Mouse (Mus musculus) embryonic facial prominence, embryonic 15.5 days (tissue): ENCODE data around the gene Gm20219. TPM values are rescaled to one million over a fixed set of nuclear protein-coding genes. Genes with fewer than 3 reads are reported as not detected.
"Not testable (repeated sequence)": the region's sequence is repeated elsewhere in the genome, so short reads cannot be mapped to it uniquely, and the experiment has no call there.

Experiments
- ATAC-seq: fragments of 200-750 bp; cut with Nextera tagmentation; 2 replicates; pipeline ENCODE4 v1.8.0; 2017; ENCODE audit warnings: low read depth, moderate TSS enrichment; ENCODE audit not compliant: insufficient number of reproducible peaks, low FRiP score, low TSS enrichment
- H3K27ac ChIP-seq: fragments of 300-500 bp; sonication (generic); replicated peaks from 2 replicates; pipeline ENCODE4 v1.5.1; 2015; ENCODE audit warnings: mild to moderate bottlenecking, inconsistent platforms
- H3K27me3 ChIP-seq: fragments of 300-500 bp; sonication (generic); 2 replicates; pipeline ENCODE4 v1.6.1; 2015; ENCODE audit warnings: inconsistent platforms
- H3K36me3 ChIP-seq: fragments of 300-500 bp; sonication (generic); 2 replicates; pipeline ENCODE4 v1.6.1; 2015; ENCODE audit warnings: mild to moderate bottlenecking, inconsistent platforms
- H3K4me1 ChIP-seq: fragments of 300-500 bp; sonication (generic); 2 replicates; pipeline ENCODE4 v1.6.1; 2015; ENCODE audit warnings: inconsistent platforms
- H3K4me2 ChIP-seq: fragments of 300-500 bp; sonication (generic); replicated peaks from 2 replicates; pipeline ENCODE4 v1.6.1; 2015; ENCODE audit warnings: mild to moderate bottlenecking, inconsistent platforms
- H3K4me3 ChIP-seq: fragments of 300-500 bp; sonication (generic); replicated peaks from 2 replicates; pipeline ENCODE4 v1.5.1; 2015; ENCODE audit warnings: mild to moderate bottlenecking, inconsistent platforms
- H3K9ac ChIP-seq: fragments of 300-500 bp; sonication (generic); 2 replicates; pipeline ENCODE4 v1.6.1; 2015; ENCODE audit warnings: inconsistent platforms
- H3K9me3 ChIP-seq: fragments of 300-500 bp; sonication (generic); replicated peaks from 2 replicates; pipeline ENCODE4 v1.6.1; 2016; ENCODE audit warnings: inconsistent platforms
- WGBS: fragments of 180-500 bp; shearing (Covaris S2); methylation state at CpG from one replicate; pipeline ENCODE4 v1.1.7; 2015; 5-methylcytosine and 5-hydroxymethylcytosine counted together
- polyA plus RNA-seq: library from polyadenylated mRNA; unstranded; fragments of >200 nt; fragmentation: Nextera tagmentation; extraction: Ambion mirVana; gene quantifications from 2 replicates; pipeline ENCODE4 v1.2.1, GENCODE M21; 2015

The Gm20219 gene
- polyA plus RNA-seq, 1 experiment from 2014 or later = 16.5 TPM

DNA sequence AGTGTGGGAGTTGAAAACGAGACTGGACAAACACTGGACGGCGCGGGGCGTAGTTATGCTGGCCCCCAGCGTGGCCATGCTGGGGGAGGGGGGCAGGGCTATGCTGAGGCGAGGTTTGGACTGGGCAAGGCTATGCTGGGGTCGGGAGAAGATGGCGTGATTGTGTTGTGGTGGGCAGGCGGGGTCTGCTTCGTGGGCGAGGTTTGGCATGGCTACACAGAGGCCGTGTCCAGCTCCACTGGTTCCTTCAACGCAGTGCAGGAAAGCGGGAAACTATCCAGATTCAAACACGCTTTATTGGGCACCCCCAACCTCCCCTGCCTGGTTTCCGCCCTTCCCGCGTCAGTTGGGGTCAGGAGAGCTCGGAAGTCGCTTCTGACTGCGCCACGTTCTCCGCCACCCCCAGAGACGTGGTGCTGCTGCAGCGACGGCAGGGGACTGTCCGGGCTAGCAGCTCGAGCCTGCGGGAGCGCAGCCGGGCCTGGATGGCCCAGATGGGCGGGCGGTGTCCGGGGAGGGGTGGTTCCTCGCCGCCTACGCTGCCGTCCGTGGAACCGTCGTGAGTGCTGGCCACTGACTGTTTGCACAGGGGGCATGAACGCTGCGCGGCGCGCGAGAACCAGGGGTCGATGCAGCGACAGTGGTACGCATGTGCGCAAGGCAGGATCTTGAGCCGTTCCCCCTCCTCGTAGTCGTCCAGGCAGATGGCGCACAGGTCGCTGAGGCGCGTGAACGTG, 43.0 kb downstream of the Gm20219 start:
- H3K9me3 ChIP-seq = no peaks in the 10 kb centered on the region
- H3K4me1 ChIP-seq = peaks cover 52% of the 10 kb centered on the region
- H3K27ac ChIP-seq = no peak overlapping the region
- no peaks in the 10 kb centered on the region for H3K36me3 ChIP-seq
- no peak for ATAC-seq
- WGBS = 6% methylated on average over 60 of the region's 60 CpGs
- peak overlapping the region; percentile 26 for H3K4me3 ChIP-seq
- peaks cover 58% of the 10 kb centered on the region for H3K27me3 ChIP-seq
- peak overlapping the region; percentile 56 for H3K4me2 ChIP-seq
- H3K9ac ChIP-seq = no peak overlapping the region

DNA sequence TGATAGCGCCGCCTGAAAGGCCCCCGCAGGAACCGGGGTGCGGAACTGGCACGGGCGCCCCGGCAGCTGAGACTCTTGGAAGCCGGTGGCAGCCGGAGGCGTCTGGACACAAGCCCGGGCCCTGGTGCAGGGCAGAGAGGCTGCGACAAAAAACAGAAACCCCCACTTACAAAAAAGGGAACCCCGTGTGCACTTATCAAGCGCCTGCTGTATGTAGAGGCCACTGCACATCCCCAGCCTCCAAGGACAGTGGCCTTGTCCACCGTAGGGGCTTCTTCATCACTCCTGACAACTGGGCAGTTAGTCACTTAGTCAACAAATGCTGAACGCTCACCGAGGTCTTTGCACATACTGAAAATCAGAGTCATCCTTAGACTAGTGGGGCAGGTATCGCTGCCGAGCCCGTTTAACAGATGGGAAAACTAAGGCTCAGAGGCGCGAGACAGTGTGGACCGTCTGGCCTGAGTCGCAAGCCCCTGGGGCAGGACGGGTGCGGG, 43.7 kb downstream of the Gm20219 start:
- H3K27me3 ChIP-seq = peaks cover 58% of the 10 kb centered on the region
- no peak for ATAC-seq
- no peak overlapping the region for H3K9ac ChIP-seq
- no peaks in the 10 kb centered on the region for H3K9me3 ChIP-seq
- WGBS = 27% methylated on average over 27 of the region's 27 CpGs
- peak overlapping the region; percentile 4 for H3K4me3 ChIP-seq
- H3K36me3 ChIP-seq = no peaks in the 10 kb centered on the region
- no peak overlapping the region for H3K27ac ChIP-seq
- H3K4me1 ChIP-seq = peaks cover 46% of the 10 kb centered on the region
- H3K4me2 ChIP-seq = peak overlapping the region; percentile 56; the same call in 1 of the 2 replicates

DNA sequence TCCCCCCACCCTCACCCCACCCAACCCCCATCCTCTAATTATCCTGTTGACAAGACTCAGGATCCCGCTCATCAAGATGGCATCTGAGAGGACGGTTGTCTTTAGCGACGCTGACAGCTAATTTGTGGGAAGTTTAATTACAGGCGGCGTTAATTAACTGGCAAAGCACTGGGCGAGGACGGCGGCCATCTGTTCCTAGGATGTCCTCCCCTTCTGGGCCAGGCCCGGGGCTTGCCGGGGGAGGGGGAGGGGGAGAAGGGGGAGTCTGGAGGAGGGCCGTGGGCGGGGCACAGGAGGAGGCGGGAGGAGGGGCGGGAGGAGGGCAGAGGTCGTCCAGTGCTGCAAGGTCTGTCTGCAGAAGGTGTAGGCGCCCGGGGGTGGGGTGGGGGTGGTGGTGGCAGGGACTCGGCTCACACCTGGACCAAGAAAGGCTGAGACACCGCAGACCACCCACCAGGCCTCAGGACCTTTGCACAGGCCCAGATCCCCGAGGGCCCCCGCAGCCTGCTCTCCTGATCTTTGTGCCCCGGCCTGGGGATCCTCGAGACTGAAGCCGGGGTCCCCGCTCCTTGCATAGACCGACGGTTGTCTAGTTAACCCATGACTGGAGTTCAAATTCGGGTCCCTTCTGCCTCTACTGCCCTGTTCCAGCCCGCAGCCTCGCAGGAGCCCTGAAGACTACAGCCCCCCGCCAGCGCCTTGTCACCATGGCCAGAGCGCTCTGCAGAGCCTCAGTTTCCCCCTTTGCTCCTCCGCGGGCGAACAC, 44.3 kb downstream of the Gm20219 start:
- peaks cover 58% of the 10 kb centered on the region for H3K27me3 ChIP-seq

DNA sequence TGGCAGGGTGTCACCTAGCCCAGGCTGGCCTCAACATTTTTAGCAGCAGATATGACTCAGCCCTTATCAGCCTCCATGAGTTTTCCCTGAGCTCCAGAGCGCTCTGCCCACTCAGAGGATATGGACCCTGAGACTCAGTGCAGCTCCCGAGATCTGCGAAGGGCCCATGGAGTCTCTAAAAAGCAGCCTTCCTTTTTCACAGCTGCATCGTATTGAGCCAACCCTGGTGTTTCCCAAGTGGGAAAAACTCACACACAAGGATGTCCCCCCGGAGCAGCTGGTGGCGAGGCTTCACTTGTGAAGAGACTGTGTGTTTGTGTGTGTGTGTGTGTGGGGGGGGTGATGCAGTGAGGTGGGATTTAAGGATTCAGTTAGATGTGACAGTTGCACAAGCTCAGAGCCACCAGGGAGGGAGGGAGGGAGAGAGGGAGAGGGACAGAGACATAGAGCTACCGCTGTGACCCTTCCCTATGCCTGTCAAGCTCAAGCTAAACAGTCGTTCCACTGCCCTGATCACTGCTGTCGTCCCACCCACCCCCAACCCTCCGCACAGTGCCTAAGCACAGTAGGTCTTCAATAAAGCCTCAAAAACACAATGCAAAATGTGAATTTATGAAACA, 45.1 kb downstream of the Gm20219 start:
- Histone ChIP-seq H3K9ac (no peak overlapping the region), H3K4me3 (no peak overlapping the region), H3K27ac (no peak overlapping the region), H3K27me3 (peaks cover 54% of the 10 kb centered on the region), H3K4me2 (no peak overlapping the region), H3K9me3 (no peaks in the 10 kb centered on the region), H3K36me3 (no peaks in the 10 kb centered on the region), H3K4me1 (peaks cover 40% of the 10 kb centered on the region)
- 40% methylated on average over 10 of the region's 10 CpGs for WGBS
- ATAC-seq = no peak

More for the DNA sequence above, 44.3 kb downstream of the Gm20219 start:
- ATAC-seq = no peak
- Histone ChIP-seq H3K27ac (no peak overlapping the region), H3K4me1 (peaks cover 40% of the 10 kb centered on the region), H3K4me3 (peak overlapping the region; percentile 4; the same call in 1 of the 2 replicates), H3K9ac (no peak overlapping the region), H3K36me3 (no peaks in the 10 kb centered on the region), H3K4me2 (peak overlapping the region; percentile 15; the same call in 1 of the 2 replicates), H3K9me3 (no peaks in the 10 kb centered on the region)
- WGBS = 3% methylated on average over 32 of the region's 37 CpGs

DNA sequence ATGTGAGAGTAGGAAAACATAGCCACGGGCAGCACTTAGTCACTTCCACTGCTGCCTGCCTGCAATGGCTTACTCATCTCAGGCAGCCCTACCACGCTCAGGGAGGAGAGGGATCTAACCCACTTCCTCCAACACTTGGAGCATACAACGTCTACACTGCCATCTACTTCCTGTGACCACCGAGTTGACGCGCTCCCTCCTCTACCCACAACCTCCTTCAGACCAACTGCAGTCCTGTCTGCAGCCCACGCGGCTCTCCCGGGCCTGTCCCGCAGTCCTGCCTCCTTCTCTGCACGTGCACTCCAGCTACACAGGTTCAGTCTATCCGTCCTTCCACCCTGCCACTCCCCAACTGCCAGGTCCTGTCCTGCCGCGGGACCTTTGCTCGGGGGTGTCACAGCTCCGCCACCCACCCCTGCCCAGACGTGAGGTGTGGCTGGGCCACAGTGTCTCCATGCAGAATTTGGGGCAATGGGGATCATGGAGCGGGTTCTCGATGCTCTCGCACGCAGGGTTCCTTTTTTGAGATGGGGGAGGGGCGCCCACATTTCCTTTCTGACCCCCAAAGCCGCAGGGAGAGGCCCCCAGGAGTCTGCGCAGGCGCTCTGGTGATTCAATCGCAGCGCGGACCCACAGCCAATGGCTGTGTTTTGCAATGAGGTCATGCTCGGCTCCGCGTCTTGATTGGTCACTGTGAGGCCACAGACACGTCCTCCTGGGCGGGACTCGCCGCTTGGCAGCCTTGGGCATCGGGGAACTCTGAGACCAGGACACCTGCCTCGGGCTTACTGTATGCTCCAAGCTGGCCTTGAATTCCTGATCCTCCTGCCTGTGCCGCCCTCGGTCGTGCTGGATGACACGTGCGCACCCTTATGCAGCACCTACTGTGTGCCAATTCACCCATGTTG, 46.8 kb downstream of the Gm20219 start:
- peak overlapping the region; percentile 56 for H3K9ac ChIP-seq
- no peaks in the 10 kb centered on the region for H3K36me3 ChIP-seq
- H3K4me2 ChIP-seq = peak overlapping the region; percentile 97
- under 1% methylated on average over 42 of the region's 42 CpGs for WGBS
- peaks cover 40% of the 10 kb centered on the region for H3K27me3 ChIP-seq
- peak; percentile 95 for ATAC-seq
- peak overlapping the region; percentile 93 for H3K27ac ChIP-seq
- peak overlapping the region; percentile 59 for H3K4me3 ChIP-seq
- peaks cover 42% of the 10 kb centered on the region for H3K4me1 ChIP-seq
- no peaks in the 10 kb centered on the region for H3K9me3 ChIP-seq

DNA sequence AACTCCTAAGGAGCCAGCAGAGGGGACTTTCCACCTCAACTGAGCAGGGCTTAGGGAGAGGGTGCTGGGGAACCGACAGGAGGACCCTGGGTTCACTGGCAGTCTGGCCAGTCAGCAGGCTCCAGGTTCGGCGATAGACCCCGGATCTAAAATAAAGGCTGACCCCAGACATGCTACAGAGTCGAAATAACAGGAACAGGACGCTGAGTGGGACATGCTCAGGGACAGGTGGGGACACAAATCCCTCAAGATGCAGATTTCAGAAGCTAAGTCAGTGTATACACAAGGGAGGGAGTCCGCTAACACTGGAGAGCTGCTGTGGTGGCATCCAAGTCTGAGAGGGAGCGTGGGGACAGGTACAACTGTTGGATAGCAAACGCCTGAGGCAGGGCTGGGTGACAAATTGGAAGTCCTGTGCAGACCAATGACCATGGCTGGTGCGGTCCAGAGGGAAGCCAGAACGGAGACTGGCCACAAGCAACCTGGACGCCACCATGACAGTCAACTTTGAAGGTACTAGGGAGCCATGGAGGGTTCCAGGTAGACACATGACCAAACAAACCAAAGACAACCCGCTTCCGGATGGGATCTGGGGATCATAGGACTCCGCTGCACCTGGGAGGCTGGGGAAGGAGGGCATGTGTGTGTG, 47.6 kb downstream of the Gm20219 start:
- no peak for ATAC-seq
- peaks cover 41% of the 10 kb centered on the region for H3K4me1 ChIP-seq
- peak overlapping the region; percentile 93; the same call in 1 of the 2 replicates for H3K27ac ChIP-seq
- no peaks in the 10 kb centered on the region for H3K9me3 ChIP-seq
- peaks cover 31% of the 10 kb centered on the region for H3K27me3 ChIP-seq
- H3K9ac ChIP-seq = no peak overlapping the region
- WGBS = 54% methylated on average over 15 of the region's 15 CpGs
- no peaks in the 10 kb centered on the region for H3K36me3 ChIP-seq
- H3K4me3 ChIP-seq = peak overlapping the region; percentile 59
- peak overlapping the region; percentile 97 for H3K4me2 ChIP-seq

DNA sequence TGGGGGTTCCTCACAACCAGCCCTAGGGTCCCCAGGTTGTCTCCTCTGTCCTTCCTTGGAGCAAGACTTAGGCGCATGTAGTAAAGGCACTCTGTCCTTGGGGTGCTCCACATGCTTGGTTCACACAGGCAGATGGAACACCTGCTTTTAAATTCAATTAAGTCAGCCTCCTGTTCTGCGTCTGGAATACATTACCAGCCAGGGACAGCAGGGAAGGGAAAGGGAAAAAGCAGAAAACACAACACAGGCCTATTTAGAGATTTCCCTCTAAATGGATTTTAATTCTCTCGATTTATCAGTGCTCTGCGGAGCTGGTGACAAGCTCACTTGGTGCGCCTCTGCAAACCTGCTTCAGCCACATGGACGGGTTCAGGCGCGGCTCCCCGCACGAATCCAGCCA, 48.8 kb downstream of the Gm20219 start:
- H3K9me3 ChIP-seq = no peaks in the 10 kb centered on the region
- H3K4me2 ChIP-seq = no peak overlapping the region
- no peak overlapping the region for H3K4me3 ChIP-seq
- H3K9ac ChIP-seq = no peak overlapping the region
- ATAC-seq = no peak
- H3K27ac ChIP-seq = no peak overlapping the region
- H3K27me3 ChIP-seq = peaks cover 20% of the 10 kb centered on the region
- H3K36me3 ChIP-seq = no peaks in the 10 kb centered on the region
- WGBS = 64% methylated on average over 10 of the region's 10 CpGs
- H3K4me1 ChIP-seq = peaks cover 30% of the 10 kb centered on the region

DNA sequence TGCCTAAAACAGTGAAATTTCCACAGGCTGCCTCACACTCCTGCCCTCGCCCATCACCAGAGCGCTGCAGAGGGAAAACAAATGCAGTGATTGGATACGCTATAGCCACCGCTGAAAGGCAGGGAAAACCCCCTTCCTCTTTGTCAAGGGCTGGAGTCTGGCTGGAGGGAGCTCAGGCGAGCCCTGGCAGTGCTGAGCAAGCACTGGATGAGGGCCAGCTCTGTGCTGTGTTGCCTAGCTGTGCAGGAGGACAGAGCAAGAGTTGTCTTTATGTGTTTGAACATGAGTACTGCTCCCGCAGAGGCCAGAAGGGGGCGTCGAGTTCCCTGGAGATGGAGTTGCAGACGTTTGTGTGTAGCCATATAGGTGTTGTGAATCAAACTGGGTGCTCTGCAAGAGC, 51.7 kb downstream of the Gm20219 start:
- no peak for ATAC-seq
- WGBS = 25% methylated on average over 9 of the region's 9 CpGs
- 0 out of 2 replicates have a peak, but pooled peaks cover 16% of the 10 kb centered on the region for H3K4me1 ChIP-seq
- no peak overlapping the region for H3K4me3 ChIP-seq
- no peak overlapping the region for H3K9ac ChIP-seq
- H3K9me3 ChIP-seq = no peaks in the 10 kb centered on the region
- no peaks in the 10 kb centered on the region for H3K36me3 ChIP-seq
- no peak overlapping the region for H3K4me2 ChIP-seq
- no peaks in the 10 kb centered on the region for H3K27me3 ChIP-seq
- H3K27ac ChIP-seq = no peak overlapping the region

DNA sequence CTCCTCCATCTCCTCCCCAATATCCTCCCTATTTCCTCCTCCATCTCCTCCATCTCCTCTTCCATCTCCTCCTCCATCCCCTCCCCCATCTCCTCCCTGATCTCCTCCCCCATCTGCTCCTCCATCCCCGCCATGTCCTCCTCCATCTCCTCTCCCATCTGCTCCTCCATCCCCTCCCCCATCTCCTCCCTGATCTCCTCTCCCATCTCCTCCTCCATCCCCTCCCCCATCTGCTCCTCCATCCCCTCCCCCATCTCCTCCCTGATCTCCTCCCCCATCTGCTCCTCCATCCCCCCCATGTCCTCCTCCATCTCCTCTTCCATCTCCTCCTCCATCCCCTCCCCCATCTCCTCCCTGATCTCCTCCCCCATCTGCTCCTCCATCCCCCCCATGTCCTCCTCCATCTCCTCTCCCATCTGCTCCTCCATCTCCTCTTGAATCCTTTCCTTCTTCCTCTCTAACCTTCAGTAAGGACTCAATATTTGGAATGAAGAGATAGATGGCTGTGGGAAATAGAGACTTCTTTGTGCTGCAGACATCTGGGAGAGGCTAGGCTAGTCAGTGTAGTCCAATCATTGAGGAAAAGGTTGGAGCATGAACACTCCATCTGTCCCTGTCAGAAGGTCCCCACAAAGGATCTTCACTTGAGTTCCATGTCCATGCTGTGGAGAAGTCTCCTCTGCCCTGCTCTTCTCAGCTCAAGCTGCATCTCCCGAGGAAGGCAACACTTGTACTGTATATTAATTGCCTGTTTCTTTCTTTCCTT, 52.4 kb downstream of the Gm20219 start:
- not testable (repeated sequence) for H3K27ac ChIP-seq, H3K9me3 ChIP-seq, ATAC-seq, H3K4me3 ChIP-seq, H3K4me2 ChIP-seq, H3K36me3 ChIP-seq, H3K9ac ChIP-seq, H3K27me3 ChIP-seq
- WGBS = 37% methylated on average over 2 of the region's 2 CpGs
- H3K4me1 ChIP-seq = 0 out of 2 replicates have a peak, but pooled peaks cover 12% of the 10 kb centered on the region
